Mouse (Mus musculus): ENCODE results near the gene Tspan18.

Tspan18 gene

DNA sequence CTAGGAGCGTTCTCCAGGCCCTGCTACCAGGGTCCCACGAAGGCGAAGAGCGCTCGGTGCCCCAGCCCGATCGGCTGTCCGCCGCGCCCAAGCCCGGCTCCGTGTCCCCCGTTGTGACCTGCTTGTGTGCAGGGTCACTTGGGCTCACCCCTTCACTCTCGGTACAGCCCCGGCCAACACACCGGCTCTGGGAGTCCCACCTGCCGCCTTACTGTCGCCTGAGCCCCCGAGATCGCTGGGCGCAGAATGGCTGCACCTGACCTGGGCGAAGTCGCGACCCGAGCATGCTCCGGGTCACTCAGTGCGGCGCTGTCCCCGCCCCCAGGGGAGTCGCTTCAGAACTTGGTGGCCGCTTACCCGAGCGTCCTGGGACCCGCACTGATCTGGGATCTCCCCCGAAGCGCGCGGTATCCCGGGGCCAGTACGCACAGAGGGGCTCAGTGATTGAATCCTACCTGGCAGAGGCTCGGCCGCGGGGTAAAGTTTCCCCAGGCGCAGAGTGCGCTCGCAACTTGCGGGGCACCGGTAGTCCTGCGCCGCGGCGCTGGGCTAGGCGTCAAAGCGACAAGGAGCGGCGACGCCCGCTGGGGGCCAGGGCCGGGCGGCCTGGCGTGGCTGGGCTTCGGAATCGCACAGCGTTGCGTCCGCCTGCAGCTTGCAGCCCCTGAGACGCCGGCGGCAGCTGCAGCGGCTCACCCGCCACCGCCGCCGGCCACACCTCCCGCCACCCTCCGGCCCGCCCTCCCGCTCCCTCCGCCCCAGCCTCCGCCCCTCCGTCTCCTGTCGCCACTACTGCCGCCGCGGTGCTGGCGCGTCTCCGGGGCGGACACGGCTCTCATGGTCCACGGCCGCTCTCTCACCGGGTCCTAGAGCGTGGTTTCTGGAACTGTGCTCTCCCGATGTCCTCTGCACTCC is at the start of gene Tspan18:
Gene Tspan18, minus strand, starts transcription at position 689 of the 915 bp plus-strand sequence.
- DNase-seq: peak; percentile 40

DNA sequence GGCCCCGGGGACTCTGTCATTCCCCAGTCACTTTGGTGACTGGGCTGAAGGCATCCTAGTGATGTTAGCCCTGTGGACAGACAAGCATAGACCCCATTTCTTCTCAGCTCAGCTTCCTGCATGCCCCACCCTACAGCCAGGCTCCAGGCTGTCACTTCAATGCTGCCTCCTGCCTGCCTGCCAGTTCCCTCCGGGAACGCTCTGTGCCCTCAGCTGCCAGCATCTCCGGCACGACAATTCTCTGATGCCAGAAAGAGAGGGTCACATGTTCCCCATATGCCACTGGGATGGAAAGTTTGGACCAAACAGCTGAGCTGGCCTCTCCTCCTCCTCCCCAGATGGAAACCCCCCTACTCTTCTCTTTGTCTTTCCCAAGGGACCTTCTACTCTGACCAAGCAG is 49.5 kb upstream of the Tspan18 start:
- DNase-seq: no peak

DNA sequence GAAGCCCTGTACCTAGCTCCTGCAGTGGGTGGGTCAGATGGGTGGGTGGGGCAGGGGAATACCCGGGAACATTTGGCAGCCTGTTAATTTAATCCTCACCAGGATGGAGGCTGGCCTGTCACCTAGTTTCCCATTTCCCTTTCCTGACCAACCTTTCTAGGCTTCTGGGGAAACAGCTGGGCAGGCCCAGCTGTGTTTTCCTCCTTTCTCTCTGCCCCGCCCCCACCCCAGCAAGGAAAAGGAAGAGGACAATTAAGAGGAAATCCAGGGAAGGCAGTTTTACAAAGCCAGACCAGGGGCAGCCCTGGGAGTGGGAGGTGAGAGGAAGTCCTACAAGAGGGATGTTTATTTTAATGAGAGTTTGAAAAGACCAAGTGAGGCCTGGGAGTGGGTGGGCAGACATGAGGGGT is 46.4 kb upstream of the Tspan18 start:
- no peak for DNase-seq

- no peak for DNase-seq
Observed at GRCm38 (mm10) chr2:93377797-93378196, 43.5 kb upstream of the Tspan18 start.

- no peak for DNase-seq
Observed at GRCm38 (mm10) chr2:93377157-93377556, 42.9 kb upstream of the Tspan18 start.

GRCm38 (mm10) chr2:93372872-93373271 is 38.6 kb upstream of the Tspan18 start:
- DNase-seq: no peak

- no peak for DNase-seq
Observed at GRCm38 (mm10) chr2:93372097-93372571, 37.8 kb upstream of the Tspan18 start.

GRCm38 (mm10) chr2:93368954-93369353 is 34.6 kb upstream of the Tspan18 start:
- no peak for DNase-seq

- DNase-seq: no peak
Observed at GRCm38 (mm10) chr2:93367962-93368361, 33.7 kb upstream of the Tspan18 start.

DNA sequence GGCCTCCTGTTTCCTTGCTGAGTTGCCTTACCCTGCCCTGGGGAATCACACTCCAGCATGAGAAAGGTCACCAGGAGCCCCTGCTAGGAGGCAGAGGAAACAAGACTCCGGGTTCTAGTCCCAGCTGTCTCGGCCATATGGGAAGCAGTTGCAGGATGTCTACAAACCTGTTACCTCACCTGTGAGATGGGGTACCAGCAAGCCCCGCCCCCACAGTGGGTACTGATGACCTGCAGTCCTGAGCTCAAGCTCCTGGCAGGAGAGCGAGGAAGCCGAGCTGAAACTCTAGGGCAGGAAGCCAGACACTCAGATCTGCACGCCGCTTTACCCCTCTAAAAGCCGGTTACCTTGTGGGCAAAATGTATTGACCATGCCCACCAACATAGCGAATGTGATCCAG is 31.1 kb upstream of the Tspan18 start:
- DNase-seq: no peak

- no peak for DNase-seq
Observed at GRCm38 (mm10) chr2:93364951-93365350, 30.6 kb upstream of the Tspan18 start.

DNA sequence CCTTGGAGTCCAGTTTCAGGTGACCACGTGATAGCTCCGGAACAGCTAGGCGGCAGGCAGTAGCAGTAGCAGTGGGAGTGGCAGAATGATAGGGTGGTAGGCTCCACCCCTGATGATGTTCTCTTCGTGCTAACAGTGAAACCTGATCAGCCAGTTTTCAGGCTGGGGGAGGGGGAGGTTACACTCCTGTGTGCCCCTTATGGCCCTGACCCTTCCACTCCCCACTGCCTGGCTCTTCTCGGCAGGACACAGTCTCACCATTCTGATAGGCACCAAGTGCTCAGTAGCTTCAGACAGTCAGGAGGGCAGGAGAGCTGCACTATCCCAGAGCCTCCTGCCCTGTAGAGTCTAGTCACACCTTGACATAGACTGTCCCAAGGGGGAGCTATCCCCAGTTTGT is 27.1 kb upstream of the Tspan18 start:
- no peak for DNase-seq

GRCm38 (mm10) chr2:93360310-93360709 is 26.0 kb upstream of the Tspan18 start:
- DNase-seq: no peak

- no peak for DNase-seq
Observed at GRCm38 (mm10) chr2:93357391-93357790, 23.1 kb upstream of the Tspan18 start.

DNA sequence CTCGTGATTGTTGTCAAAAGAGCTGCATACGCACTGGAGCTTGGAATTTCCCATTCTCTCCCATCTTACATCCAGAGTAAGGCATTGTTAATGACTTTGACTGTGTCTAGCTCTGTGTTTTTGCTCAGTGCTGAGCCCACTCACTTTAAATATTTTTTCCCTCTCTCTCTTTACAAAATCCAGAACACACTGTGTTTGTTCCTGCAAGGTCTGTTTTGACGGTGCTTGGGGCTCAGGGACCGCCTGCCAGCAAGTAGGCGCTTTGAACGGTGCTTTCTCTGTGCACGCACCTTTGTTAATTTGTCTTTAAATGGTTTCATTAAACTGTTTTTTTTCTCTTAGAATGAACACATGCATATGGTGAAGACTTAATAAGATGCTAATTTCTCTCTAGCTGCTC is 21.5 kb upstream of the Tspan18 start:
- no peak for DNase-seq

GRCm38 (mm10) chr2:93354621-93355020 is 20.3 kb upstream of the Tspan18 start:
- DNase-seq: no peak

GRCm38 (mm10) chr2:93353725-93354124 is 19.4 kb upstream of the Tspan18 start:
- no peak for DNase-seq

GRCm38 (mm10) chr2:93352915-93353685 is 18.8 kb upstream of the Tspan18 start:
- no peak for DNase-seq

DNA sequence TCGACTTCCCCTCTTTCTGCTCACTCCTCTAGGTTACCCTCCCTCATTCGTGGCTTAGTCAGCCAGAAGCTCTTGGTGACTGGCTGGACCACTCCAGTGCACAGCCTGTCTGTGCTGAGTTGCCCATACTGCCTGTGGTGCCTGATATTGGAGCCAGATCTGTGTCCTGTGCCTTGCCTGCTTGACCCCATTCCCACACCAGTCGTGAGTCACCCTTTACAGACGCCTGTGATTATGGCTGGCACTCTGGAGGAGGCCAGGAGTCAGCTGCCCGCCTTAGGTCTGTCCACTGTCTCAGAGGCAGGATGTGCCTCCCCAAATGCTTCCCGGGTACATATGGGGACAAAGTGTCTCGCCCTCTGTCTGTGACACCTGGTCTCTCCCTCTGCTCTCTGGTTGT is 17.0 kb upstream of the Tspan18 start:
- no peak for DNase-seq

- DNase-seq: no peak
Observed at GRCm38 (mm10) chr2:93347018-93347417, 12.7 kb upstream of the Tspan18 start.

DNA sequence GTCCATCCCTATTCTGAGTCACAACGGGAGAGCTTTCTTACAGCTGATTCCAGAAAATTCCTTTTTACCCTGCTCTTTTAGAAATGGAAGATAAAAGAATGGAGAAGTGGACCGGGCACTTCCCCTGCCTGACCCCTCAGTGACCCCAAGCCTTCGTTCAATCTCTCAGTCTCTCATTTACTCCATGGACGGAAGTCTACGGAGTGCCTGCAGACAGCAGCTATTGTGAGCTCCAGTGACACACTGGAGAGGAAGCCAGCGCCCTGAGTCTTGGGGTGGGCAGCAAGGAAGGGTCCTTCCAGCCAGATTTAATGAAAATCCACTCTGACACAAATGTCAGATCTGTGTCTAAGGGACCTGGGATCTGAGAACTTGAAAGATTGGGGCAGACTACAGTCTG is 12.3 kb upstream of the Tspan18 start:
- DNase-seq: no peak

DNA sequence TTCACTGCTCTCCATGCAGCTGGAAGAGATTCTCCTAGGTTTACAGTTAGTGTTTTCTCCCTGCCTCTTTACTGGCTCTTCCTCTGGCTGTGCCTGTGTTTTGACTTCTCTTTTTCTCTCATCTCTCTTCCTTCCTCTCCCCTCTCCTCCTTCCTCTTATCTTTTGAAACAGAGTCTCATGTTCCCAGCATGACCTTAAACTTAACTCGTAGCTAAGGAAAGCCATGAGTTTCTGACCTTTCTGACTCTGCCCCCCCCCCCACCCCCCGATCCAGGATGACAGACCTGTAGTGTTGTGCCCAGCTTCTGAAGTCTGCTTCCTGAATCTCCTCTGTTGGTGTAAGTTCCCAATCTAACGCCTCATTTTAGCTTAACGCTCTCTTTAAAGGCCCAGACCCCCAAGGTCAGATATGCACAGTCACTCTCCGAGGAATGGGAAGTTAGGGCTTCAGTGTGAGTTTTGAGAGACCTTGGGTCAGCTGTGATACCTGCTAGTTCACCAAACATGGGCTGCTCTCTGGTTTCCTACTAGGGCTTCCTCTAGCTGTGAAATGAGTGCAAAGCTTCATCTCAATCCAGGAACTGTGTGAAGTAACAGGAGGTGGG is 11.5 kb upstream of the Tspan18 start:
- no peak for DNase-seq

GRCm38 (mm10) chr2:93339373-93340106 is 5.2 kb upstream of the Tspan18 start:
- no peak for DNase-seq

Data from thymus, postnatal 25 days (tissue).